Comparison of ENCODE assay signal across 8 mouse cellular contexts in the genomic region with DNA sequence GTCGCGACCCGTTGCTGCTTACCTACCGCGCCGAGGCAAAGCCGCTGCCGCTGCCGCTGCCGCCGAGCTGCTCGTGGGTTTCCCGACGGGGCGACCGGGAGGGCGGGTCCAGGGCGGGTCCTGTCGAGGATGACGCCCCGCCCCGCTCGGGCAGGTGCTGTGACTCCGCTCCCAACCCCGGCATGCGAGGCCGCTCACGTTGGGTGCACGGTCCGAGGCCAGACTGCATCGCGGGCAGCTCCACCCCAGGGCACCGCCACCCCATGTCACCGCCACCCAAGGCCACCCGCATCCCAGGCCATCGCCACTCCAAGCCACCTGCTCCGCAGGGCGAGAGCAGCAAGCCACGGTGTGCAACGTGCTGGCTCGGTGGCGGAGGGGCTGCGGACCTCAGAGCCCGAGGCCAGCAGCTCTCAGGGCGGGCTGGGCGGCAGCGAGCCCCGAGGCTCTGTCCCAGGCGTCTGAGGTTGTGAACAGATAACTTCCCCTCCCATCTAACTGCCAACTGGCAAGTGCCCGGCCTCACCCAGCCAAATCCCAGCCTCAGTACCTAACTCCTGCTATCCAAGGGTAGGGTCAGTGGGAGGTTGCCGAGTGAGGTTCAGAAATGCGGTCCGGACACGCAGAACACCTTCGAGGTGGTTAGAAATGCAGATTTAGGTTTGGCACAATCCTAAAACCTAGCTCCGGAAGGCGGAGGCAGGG. TPM values are rescaled to one million over a fixed set of nuclear protein-coding genes. Genes with fewer than 3 reads are reported as not detected.
DNase-seq lines count a peak whose midpoint lies in the region; ATAC-seq and TF ChIP-seq lines count a peak whose summit lies in the region.

A gene (minus strand): TSS at position 96 of the 705 bp plus-strand sequence.

- H3K4me3 ChIP-seq in E14TG2a.4 (replicated peaks; ENCODE audit: low read length), result peak within 1 kb of the TSS; percentile 78
- H3K4me3 ChIP-seq in intestine, postnatal 0 days (ENCODE audit: low read depth, low read length), result peak within 1 kb of the TSS; percentile 57

- peak within 1 kb of the TSS; percentile 81 for H3K4me2 ChIP-seq in intestine, postnatal 0 days (replicated peaks; ENCODE audit: low read depth)

- peaks cover 38% of the 10 kb centered on the region for H3K4me1 ChIP-seq in E14TG2a.4 (replicated peaks; ENCODE audit: low read depth, low read length)
- 0 out of 2 replicates have a peak, but pooled peaks cover 5% of the 10 kb centered on the region for H3K4me1 ChIP-seq in intestine, postnatal 0 days (replicated peaks; ENCODE audit: control insufficient read depth, insufficient read depth, low read length)

- WGBS in intestine, postnatal 0 days, result 10% methylated on average over 57 of the region's 57 CpGs

- no peak for ATAC-seq in cerebellum, adult (ENCODE audit: insufficient number of reproducible peaks, low FRiP score, low TSS enrichment)
- ATAC-seq in erythroblast, adult 5-6 weeks (replicated peaks; ENCODE audit: low FRiP score, poor library complexity, severe bottlenecking), result peak; percentile 65
- peak; percentile 58 for ATAC-seq in intestine, postnatal 0 days
- peak; percentile 53 for ATAC-seq in megakaryocyte, adult 5-6 weeks (ENCODE audit: poor library complexity, severe bottlenecking)

- H3K36me3 ChIP-seq in E14TG2a.4 (ENCODE audit: insufficient read depth, low read length), result no peaks in the 10 kb centered on the region
- H3K36me3 ChIP-seq in intestine, postnatal 0 days (ENCODE audit: control insufficient read depth, insufficient read depth), result peaks cover 12% of the 10 kb centered on the region; the same call in 1 of the 2 replicates

- peak; percentile 53 to 62 for DNase-seq in cerebellum, postnatal 10 days
- peak; percentile 50 to 79 for DNase-seq in spleen, postnatal 10 days (ENCODE audit: low spot score in 2 of 2)
- DNase-seq in left cerebral cortex, adult 11 months (ENCODE audit: low spot score), result no peak

- peak within 1 kb of the TSS; percentile 68 for H3K9ac ChIP-seq in intestine, postnatal 0 days (ENCODE audit: low read depth, low read length)

- no peaks in the 10 kb centered on the region for H3K9me3 ChIP-seq in E14TG2a.4 (ENCODE audit: low read length)
- no peaks in the 10 kb centered on the region for H3K9me3 ChIP-seq in intestine, postnatal 0 days (ENCODE audit: control insufficient read depth)

- TF ChIP-seq CTCF in E14TG2a.4 (conservative IDR thresholded peaks at IDR 0.05; ENCODE audit: low read length), result no peak
- TF ChIP-seq CTCF in intestine, postnatal 0 days (IDR thresholded peaks at IDR 0.05; ENCODE audit: low read depth), result no peak

- H3K27ac ChIP-seq in intestine, postnatal 0 days (ENCODE audit: low read depth, low read length), result peak within 1 kb of the TSS; percentile 83

- H3K27me3 ChIP-seq in E14TG2a.4 (ENCODE audit: insufficient read depth, low read length), result peaks cover 75% of the 10 kb centered on the region
- H3K27me3 ChIP-seq in intestine, postnatal 0 days (replicated peaks; ENCODE audit: control insufficient read depth, insufficient read depth, low read length), result peaks cover 7% of the 10 kb centered on the region; the same call in 1 of the 2 replicates

RNA-seq across cellular contexts. Expression of the gene that starts here (rescaled TPM):
- 3.6 and 4.0 TPM in 2 replicates for total RNA-seq in erythroblast, adult 5-6 weeks (2015; ENCODE audit: low replicate concordance)
- total RNA-seq in erythroblast, adult 5-6 weeks (2017; ENCODE audit: low replicate concordance), result 4.5 and 4.9 TPM in 2 replicates
- 65.3 and 72.5 TPM in 2 replicates for polyA plus RNA-seq in intestine, postnatal 0 days (2015; fragmentation: Nextera tagmentation; extraction: Ambion mirVana)
- total RNA-seq in megakaryocyte, adult 5-6 weeks (2015), result 3.6 and 4.2 TPM in 2 replicates
- total RNA-seq in megakaryocyte, adult 5-6 weeks (2017), result 9.6 and 11.4 TPM in 2 replicates
